Mouse (Mus musculus) lung, adult 2 months (tissue): ENCODE data around the gene Fgf11.

Experiments used
- CTCF ChIP-seq: fragments of 200-500 bp; IDR thresholded peaks from 2 replicates; pipeline ENCODE4 v1.5.1; 2011; ENCODE audit warnings: mild to moderate bottlenecking, low read length, control low read depth; ENCODE audit not compliant: insufficient read depth
- POLR2A ChIP-seq: fragments of 200-500 bp; IDR thresholded peaks from 2 replicates; pipeline ENCODE4 v1.6.1; 2011; ENCODE audit warnings: low read depth, mild to moderate bottlenecking, control low read depth, low read length, borderline replicate concordance; ENCODE audit errors: extremely low read depth

GRCm38 (mm10) chr11:69795983-69796435 is 5.6 kb downstream of the Fgf11 start:
- TF ChIP-seq POLR2A = no peak
- TF ChIP-seq CTCF = no peak
